Mouse (Mus musculus) stomach, embryonic 14.5 days (tissue): Measurements from ENCODE around the gene Gm26938. TPM values are rescaled to one million over a fixed set of nuclear protein-coding genes. Genes with fewer than 3 reads are reported as not detected.

ENCODE experiments used
- ATAC-seq: fragments of 200-750 bp; cut with Nextera tagmentation; 2 replicates; pipeline ENCODE4 v1.8.0; 2017; ENCODE audit warnings: low read depth, moderate TSS enrichment; ENCODE audit not compliant: insufficient number of reproducible peaks, insufficient read depth, low FRiP score
- H3K27ac ChIP-seq: fragments of 300-500 bp; sonication (generic); 2 replicates; pipeline ENCODE4 v1.5.1; 2014; ENCODE audit warnings: mild to moderate bottlenecking, low read length, moderate library complexity, mixed read lengths
- H3K27me3 ChIP-seq: fragments of 300-500 bp; sonication (generic); 2 replicates; pipeline ENCODE4 v1.6.1; 2014; ENCODE audit warnings: low read length, control low read depth, mixed read lengths; ENCODE audit not compliant: control insufficient read depth, insufficient read depth
- H3K36me3 ChIP-seq: fragments of 300-500 bp; sonication (generic); 2 replicates; pipeline ENCODE4 v1.6.1; 2014; ENCODE audit warnings: mild to moderate bottlenecking, control low read depth, low read length, moderate library complexity, mixed read lengths; ENCODE audit not compliant: control insufficient read depth, insufficient read depth
- H3K4me1 ChIP-seq: fragments of 300-500 bp; sonication (generic); 2 replicates; pipeline ENCODE4 v1.6.1; 2014; ENCODE audit warnings: low read length, control low read depth, mixed read lengths; ENCODE audit not compliant: control insufficient read depth, insufficient read depth
- H3K4me2 ChIP-seq: fragments of 300-500 bp; sonication (generic); replicated peaks from 2 replicates; pipeline ENCODE4 v1.6.1; 2014; ENCODE audit warnings: low read depth, low read length, control low read depth
- H3K4me3 ChIP-seq: fragments of 300-500 bp; sonication (generic); 2 replicates; pipeline ENCODE4 v1.5.1; 2014; ENCODE audit warnings: low read depth, low read length, control low read depth
- H3K9ac ChIP-seq: fragments of 300-500 bp; sonication (generic); replicated peaks from 2 replicates; pipeline ENCODE4 v1.6.1; 2014; ENCODE audit warnings: low read depth, mild to moderate bottlenecking, control low read depth, low read length, moderate library complexity, mixed read lengths
- H3K9me3 ChIP-seq: fragments of 300-500 bp; sonication (generic); 2 replicates; pipeline ENCODE4 v1.6.1; 2016; ENCODE audit warnings: low read depth, low read length, control low read depth; ENCODE audit not compliant: control insufficient read depth
- WGBS: fragments of 180-500 bp; shearing (Covaris S2); extraction: QIAGEN DNeasy Blood & Tissue Kit; methylation state at CpG from one replicate; pipeline ENCODE4 v1.1.7; 2014; 5-methylcytosine and 5-hydroxymethylcytosine counted together
- polyA plus RNA-seq: library from polyadenylated mRNA; unstranded; fragments of >200 nt; fragmentation: Nextera tagmentation; extraction: Ambion mirVana; gene quantifications from 2 replicates; pipeline ENCODE4 v1.2.1, GENCODE M21; 2014

The Gm26938 gene
- polyA plus RNA-seq, 1 experiment from 2014 or later = not detected

DNA sequence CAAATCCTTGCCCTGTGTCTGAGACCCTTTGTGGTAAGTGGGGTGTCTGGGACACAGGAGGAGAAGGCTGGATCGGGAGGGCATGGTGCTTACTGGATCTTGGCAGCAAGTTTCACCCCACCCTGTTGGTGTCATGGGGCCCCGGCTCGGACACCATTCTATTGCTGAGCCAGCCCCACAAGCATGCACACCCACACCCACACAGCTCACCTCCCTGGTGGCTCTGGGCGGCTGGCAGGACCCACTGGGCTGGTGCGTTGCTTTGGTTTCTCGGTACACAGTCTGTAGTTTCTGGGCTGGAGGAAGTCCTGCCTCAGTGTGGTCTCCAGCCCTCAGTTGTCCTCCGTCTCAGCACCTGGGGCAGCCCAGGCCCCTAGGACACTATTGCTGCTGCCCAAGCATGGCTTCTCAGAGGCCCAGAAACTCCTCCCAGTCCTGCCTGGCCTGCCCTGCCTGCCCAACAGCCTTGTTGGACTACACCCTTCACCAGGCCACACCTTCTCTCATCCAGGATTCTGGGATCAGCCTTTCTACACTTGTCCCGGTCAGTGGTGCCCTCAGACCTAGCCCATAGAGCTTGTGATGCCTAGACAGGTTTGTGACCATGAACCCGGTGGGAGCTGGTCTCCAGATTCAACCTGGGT is 6.5 kb downstream of the Gm26938 start, which contains the start of gene Tmem184a:
Gene Tmem184a (minus strand): TSS at position 380 of the 644 bp plus-strand sequence.
- Histone ChIP-seq H3K27ac (no peak within 1 kb of the TSS), H3K4me3 (no peak within 1 kb of the TSS), H3K36me3 (peaks cover 7% of the 10 kb centered on the region; the same call in 1 of the 2 replicates), H3K4me2 (no peak within 1 kb of the TSS), H3K4me1 (no peaks in the 10 kb centered on the region), H3K9ac (no peak within 1 kb of the TSS), H3K27me3 (no peaks in the 10 kb centered on the region), H3K9me3 (no peaks in the 10 kb centered on the region)
- no peak for ATAC-seq
- WGBS = 77% methylated on average over 9 of the region's 9 CpGs

DNA sequence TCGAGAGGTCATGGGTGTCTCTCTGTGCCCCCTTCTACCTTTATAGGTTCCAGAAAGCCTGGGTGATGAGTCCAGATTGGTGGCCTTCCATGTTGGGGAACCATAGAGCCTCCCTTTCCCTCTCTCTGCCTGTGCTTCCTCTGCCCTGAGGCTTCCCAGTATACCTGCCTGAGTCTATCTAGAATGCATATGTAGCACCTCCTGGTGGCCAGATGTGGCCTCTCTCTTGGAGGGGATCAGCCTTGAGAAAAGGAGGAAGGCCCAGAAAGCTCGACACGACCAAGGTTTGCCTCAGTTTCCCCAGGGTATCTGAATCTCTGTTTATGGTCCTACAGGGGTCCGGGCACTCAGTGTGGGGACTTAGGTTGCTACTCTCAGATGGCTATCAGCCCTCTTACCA is 7.4 kb downstream of the Gm26938 start:
- Histone ChIP-seq H3K9ac (no peak overlapping the region), H3K4me1 (no peaks in the 10 kb centered on the region), H3K36me3 (peaks cover 7% of the 10 kb centered on the region; the same call in 1 of the 2 replicates), H3K27me3 (0 out of 2 replicates have a peak, but pooled peaks cover 3% of the 10 kb centered on the region), H3K27ac (no peak overlapping the region), H3K4me2 (no peak overlapping the region), H3K4me3 (no peak overlapping the region), H3K9me3 (no peaks in the 10 kb centered on the region)
- no peak for ATAC-seq
- WGBS = 57% methylated on average over 4 of the region's 4 CpGs

DNA sequence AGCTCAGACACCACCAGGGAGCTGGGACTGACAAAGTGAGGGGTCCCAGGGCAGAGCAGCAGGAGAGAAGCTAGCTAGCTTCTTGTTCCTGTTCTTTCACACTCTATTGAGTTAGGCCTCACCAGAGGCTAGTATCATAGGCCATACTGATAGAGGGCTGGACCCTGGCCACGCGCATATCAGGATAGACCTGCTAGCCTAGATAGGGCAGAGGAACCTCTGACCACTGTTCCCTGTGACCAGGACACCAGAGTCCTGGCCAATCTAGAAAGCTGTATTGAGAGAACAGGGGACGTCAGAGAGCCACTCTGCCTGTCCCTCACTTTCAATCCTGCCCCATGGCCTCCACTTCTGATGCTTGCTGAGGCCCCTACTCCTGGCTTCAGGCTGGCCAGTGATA is 8.2 kb downstream of the Gm26938 start:
- 0 out of 2 replicates have a peak, but pooled peaks cover 3% of the 10 kb centered on the region for H3K27me3 ChIP-seq
- H3K27ac ChIP-seq = no peak overlapping the region
- 83% methylated on average over 3 of the region's 3 CpGs for WGBS
- no peaks in the 10 kb centered on the region for H3K4me1 ChIP-seq
- H3K9me3 ChIP-seq = no peaks in the 10 kb centered on the region
- no peaks in the 10 kb centered on the region for H3K36me3 ChIP-seq
- no peak overlapping the region for H3K4me3 ChIP-seq
- ATAC-seq = no peak
- no peak overlapping the region for H3K9ac ChIP-seq
- no peak overlapping the region for H3K4me2 ChIP-seq

GRCm38 (mm10) chr5:139817292-139817691 is 8.9 kb downstream of the Gm26938 start:
- no peaks in the 10 kb centered on the region for H3K4me1 ChIP-seq
- no peaks in the 10 kb centered on the region for H3K36me3 ChIP-seq
- H3K4me2 ChIP-seq = no peak overlapping the region
- WGBS = 7% methylated on average over 1 of the region's 1 CpGs
- H3K9me3 ChIP-seq = no peaks in the 10 kb centered on the region
- H3K27me3 ChIP-seq = 0 out of 2 replicates have a peak, but pooled peaks cover 3% of the 10 kb centered on the region
- H3K9ac ChIP-seq = no peak overlapping the region
- ATAC-seq = no peak
- H3K4me3 ChIP-seq = no peak overlapping the region
- H3K27ac ChIP-seq = no peak overlapping the region

- Histone ChIP-seq H3K9me3 (no peaks in the 10 kb centered on the region), H3K9ac (no peak overlapping the region), H3K36me3 (no peaks in the 10 kb centered on the region), H3K4me1 (no peaks in the 10 kb centered on the region), H3K4me2 (no peak overlapping the region), H3K27me3 (0 out of 2 replicates have a peak, but pooled peaks cover 3% of the 10 kb centered on the region), H3K4me3 (no peak overlapping the region), H3K27ac (no peak overlapping the region)
- no peak for ATAC-seq
Observed at GRCm38 (mm10) chr5:139816445-139816844, 9.8 kb downstream of the Gm26938 start.

DNA sequence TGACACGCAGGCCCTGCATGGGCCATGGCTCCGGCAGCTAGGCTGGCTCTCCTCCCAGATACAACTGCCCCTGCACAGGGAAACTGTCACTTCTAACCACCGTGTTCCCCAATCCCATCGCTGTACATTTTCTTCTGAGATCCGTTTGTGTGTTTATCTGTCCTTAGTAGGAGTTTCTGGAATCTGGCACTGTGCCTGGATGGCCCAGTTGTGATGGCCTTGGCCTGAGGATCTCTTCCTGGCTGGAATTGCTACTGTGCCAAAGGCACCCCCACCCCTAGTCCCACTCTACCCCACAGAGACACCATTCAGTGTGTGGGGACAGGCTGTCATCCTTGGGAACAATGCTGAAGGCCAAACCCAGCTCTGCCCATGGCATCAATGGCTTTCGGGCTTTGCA is 10.2 kb downstream of the Gm26938 start:
- Histone ChIP-seq H3K9me3 (no peaks in the 10 kb centered on the region), H3K4me1 (no peaks in the 10 kb centered on the region), H3K27me3 (0 out of 2 replicates have a peak, but pooled peaks cover 3% of the 10 kb centered on the region), H3K4me2 (no peak overlapping the region), H3K36me3 (no peaks in the 10 kb centered on the region), H3K4me3 (no peak overlapping the region), H3K9ac (no peak overlapping the region), H3K27ac (no peak overlapping the region)
- 54% methylated on average over 6 of the region's 6 CpGs for WGBS
- no peak for ATAC-seq

GRCm38 (mm10) chr5:139813963-139814381 is 12.2 kb downstream of the Gm26938 start:
- H3K27ac ChIP-seq = peak overlapping the region; percentile 15; the same call in 1 of the 2 replicates
- H3K27me3 ChIP-seq = 0 out of 2 replicates have a peak, but pooled peaks cover 3% of the 10 kb centered on the region
- H3K9ac ChIP-seq = no peak overlapping the region
- 6% methylated on average over 13 of the region's 13 CpGs for WGBS
- H3K9me3 ChIP-seq = no peaks in the 10 kb centered on the region
- H3K4me2 ChIP-seq = peak overlapping the region; percentile 32
- no peaks in the 10 kb centered on the region for H3K4me1 ChIP-seq
- peak; percentile 68 for ATAC-seq
- no peaks in the 10 kb centered on the region for H3K36me3 ChIP-seq
- peak overlapping the region; percentile 22 for H3K4me3 ChIP-seq

DNA sequence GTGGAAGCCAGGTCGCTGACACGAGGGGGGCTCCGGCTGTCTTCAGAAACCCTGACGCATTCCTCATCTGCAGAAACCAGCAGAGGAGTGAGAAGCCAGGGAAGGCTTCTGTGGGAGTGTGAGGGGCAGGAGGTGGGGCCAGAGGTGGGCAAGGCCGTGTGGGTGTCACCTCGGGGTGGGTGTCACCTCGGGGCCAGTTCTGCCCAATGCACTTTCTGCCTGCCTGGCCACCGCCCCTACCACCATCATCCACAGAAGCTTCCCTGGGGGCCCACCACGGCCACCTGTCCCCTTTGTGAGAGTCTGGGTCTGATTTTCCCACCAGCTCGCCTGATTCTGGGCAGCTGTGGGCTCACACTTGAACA is 13.1 kb downstream of the Gm26938 start:
- 27% methylated on average over 10 of the region's 10 CpGs for WGBS
- no peak for ATAC-seq
- H3K4me3 ChIP-seq = no peak overlapping the region
- H3K27me3 ChIP-seq = 0 out of 2 replicates have a peak, but pooled peaks cover 3% of the 10 kb centered on the region
- H3K9ac ChIP-seq = no peak overlapping the region
- H3K36me3 ChIP-seq = no peaks in the 10 kb centered on the region
- no peak overlapping the region for H3K27ac ChIP-seq
- no peaks in the 10 kb centered on the region for H3K4me1 ChIP-seq
- H3K9me3 ChIP-seq = no peaks in the 10 kb centered on the region
- H3K4me2 ChIP-seq = peak overlapping the region; percentile 32; the same call in 1 of the 2 replicates
